Mouse (Mus musculus): ENCODE measurements at regions not wholly inside any gene's neighbourhood (a gene's known extent, or its start where the extent isn't known, plus 50 kb on each side); places are given as distances from the start of the nearest gene placed in this dataset.

DNA sequence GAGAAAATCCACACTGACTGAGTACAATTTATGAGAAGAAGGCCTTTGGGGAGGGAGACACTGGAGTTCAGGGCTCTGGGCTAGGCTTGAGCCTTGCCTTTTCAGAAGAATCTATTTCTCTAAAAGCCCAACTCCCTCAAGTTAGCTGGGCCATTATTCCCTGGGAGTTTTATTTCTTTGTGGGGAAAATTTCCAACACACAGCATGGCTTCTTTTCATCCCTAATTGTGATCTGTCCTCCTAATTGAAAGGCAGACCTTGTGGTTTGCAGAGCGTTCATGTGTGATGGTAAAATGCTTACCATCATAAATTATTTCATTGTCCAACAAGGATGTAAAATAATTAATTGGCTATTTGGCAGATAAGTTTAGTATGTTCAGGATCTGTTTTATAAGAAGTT is 204.1 kb downstream of the Tgfb2 start:
- DNase-seq: peak; percentile 26 to 36

DNA sequence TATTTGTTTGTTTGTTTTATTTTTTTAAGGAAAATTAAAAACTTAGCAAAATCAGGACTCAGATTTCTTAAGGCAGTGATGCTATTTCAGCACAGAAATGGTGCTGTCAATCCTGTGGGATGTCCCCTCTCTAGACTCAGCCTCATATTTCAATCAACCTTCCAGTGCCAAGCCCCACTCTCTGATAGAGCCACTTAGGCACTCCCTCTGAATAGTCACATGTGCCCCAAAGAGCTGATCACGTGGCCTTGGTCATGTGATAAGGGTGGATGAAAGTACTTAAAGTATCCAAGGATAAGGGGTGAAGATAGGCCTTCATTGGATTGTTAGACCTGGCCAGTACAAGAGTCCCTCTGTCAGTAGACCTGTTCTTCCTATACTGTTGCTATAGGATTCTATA is 207.9 kb downstream of the Tgfb2 start:
- no peak for DNase-seq

DNA sequence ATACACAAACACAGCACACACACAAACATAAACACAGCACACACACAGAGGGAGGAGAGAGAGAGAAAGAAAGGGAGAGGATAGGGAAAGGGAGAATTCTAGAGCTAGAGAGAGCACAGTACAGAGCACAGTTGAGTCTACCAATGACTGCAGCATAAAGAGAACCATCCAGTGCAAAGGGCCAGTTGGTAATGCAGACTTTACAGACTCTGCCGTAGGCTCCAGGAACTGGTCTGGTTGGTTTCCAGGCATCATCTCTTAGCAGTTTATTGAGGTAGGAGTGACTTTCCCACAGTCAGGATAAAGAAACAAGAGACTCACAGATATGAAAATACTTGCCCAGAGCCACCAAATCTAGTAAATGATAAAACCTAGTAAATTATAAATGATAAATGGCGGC is 208.5 kb downstream of the Tgfb2 start:
- DNase-seq: no peak

DNA sequence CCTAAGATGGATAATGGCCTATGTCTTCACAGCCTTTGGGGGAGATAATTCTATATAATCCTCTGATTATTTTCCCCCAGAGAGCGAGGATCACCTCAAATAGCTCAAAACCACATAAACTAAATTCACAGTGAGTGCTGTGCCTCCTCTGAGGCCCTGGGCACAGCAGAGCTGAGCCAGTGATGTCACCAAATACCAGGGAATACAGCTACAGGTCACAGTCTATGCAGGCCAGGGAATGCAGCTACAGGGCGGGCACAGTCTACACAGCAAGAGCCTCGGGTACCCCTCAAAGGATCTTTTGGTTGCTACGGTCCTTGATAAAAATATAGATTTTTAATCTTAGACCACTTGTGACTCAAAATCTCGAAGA is 211.4 kb downstream of the Tgfb2 start:
- DNase-seq: no peak

DNA sequence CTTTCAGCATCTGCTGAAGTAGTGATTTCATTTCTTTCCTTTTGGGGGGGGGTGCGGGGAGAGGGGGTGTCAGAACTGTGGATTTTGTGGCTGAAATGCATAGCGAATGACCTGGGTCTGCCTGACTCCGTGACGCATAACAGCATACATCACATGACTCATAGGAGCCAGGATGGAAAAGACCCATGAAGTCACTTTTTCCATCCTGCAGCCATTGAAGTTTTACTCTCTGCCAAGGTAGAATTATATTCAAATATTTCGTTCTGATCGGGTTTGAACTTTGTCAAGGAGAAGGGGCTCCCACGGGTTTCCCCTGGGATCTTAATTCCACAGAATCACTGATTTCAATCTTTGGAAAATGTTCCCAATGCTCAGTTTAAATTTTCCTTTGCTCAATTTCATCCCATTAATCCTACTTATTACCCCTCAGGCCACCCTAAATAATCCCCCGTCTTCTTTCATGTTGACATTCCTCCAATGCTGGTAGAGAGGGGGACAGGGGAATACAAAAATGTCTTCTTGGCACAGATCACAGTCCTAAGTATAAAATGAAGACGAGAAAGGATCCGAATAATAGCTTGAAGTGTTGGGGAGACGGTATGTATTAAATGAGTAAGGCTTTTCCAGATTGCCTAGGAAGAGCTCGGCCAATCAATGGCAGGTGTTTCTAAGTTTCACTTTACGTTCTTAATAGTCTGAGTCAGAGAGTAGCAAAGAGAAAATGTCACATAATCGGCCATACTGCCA is 212.0 kb downstream of the Tgfb2 start:
- no peak for DNase-seq

DNA sequence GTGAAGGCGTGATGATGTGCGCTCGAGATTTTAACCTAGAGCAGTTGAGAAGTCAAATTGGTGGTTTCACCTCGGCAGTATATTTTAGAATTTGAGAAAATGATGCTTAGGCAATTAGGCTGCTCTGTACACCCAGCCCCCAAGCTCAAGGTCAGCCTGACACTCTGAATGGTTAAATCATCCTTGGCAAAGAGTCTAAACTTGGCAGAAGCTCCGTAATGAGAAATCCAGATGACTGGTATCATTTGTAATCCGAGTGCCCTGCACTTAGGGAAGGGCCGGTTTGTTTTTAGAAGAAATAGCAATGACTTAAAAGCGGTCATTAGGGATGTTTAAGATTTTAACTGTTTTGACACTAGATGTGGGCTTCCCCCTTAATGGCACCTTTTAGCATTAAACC is 223.6 kb downstream of the Tgfb2 start:
- DNase-seq: peak; percentile 47 to 53

DNA sequence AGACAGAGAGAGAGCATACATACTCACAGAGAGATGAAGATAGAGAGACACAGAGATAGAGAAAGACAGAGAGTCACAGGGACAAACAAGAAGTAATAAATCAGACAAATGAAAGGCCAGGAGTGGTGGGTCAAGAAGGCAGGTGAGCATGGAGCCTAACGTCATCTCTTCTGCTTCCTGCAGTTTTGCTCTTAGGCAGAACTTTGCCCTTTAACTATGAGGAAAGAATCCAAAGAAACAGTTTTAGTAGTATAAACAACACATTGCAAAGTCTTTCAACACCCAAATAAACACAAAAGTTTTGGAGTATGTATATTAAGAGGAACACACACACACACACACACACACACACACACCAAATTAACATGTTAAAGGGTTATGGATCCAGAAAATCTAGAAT is 225.8 kb downstream of the Tgfb2 start:
- no peak for DNase-seq

DNA sequence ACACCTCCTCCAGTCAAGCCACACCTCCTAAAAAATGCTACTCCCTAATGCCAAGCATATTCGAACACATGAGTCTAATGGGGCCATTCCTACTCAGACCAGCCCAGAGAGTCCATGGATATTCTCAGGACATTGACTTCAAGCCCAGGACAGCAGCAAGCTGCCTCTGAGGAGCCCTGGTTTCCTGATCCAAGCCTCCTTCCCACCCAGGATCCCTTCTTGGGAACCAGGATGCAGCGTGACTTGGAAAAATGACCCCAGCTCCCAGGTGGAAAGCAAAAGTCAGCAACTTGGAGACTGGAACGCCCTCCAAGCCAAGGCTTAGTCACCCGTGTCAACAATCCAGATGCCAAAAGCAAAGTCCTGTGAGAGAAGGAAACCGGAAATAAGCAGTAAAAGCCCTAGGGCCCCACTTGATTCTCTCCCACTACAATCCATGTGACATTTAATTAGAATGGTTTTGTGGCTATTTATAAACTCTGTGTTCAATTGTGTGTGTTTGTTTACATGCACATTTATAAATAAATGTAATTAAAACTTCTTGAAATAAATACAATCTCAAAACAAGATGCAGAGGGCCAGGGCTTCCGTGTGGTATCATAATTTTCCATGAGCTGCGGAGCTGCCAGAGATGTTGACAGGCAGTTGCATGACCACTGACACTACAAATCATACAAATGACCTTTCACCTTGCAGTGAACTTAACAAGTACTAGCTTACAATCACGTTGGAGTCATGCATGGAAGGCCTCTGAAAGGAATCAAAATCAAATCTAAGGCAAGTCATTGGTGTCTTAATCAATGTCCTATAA is 227.2 kb downstream of the Tgfb2 start:
- DNase-seq: no peak

DNA sequence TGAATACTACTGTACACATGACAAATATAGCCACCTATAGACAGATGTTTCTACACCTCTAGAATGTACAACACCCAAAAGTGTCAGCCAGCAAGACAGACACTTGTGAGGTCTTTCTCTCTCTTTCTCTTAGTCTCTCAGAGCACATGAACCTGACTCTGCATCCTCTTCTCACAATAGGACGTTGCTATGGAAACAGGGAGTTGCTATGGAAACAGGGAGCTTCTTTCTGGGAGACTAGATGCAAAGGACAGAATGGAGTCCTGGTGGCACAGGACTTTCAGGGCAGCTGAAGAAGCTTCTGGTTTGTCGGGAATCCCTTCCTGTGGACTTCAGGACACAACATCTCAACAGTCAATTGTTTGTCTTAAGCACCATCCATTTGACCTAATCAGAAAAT is 230.9 kb downstream of the Tgfb2 start:
- peak; percentile 78 to 82 for DNase-seq

DNA sequence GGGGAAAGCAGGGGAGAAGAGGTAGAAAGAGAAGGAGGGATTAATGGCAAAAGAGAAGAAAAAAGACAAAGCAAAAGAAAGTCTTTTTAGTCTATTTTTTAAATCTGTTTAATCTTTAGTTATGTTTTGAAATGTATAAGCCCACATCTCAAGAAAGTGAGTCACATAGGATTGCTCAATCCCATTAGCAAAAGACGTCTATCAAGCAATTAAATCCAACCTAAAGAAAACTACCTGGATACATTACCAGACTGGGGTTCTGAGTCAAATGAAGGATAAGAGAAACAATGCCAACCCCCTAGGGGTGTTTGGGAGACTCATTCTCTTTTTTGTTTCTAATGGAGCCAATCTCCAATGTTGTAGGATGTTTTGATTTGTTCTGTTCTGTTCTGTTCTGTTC is 231.4 kb downstream of the Tgfb2 start:
- DNase-seq: no peak

DNA sequence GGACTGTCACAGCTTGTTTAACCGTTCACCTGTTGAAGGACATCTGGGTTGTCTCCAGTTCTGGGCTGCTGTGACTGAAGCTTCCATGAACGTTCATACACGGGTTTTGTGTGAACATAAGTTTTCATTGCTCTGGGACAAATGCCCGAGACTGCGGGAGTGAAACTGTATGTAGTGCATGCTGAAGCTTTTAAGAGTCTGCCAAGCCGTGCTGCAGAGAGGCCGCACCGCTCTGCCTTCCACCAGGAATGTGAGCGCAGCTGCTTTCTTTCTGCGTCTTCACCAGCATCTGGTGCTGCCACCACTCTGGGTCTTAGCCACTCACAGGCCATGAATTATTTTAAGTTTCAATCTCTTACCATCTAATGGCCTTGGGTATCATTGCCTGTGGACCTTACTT is 232.8 kb downstream of the Tgfb2 start:
- DNase-seq: no peak

DNA sequence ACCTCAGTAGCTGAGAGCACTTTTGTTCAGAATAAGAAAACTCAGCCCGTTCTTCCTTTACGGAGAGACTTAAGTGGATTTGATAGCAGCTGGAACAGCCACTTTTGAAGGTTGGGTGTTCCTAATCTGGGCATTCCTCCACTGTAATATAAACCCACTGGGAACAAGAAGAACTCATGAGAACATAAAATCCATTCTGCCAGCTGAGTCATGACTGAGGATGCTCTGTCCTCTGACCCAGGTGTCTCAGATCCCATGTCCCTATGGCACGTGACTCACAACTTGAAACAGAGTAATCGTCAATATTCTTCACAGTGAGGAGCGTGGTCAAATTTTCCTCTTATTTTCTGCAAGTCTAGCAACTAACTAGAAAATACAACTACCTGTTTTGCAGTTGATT is 240.3 kb downstream of the Tgfb2 start:
- DNase-seq: no peak

DNA sequence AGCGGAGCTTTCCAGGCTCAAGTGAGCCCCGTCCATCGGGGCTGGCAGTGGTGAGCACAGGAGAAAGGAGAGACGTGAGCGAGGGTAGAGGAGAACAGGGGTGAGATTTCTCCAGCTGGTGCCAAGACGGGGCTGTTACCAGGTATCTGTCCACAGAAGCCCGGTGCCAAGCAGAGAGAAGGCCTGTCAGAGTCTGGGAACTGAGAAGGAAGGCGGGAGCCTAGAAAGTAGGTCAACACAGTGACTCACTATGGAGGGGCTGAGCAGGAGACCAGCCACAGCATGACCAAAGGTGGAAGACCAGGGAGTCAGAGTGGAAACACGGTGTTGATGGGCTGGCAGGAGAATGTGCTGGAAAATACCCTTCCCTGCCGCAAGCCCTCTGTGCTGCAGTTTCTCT is 245.0 kb downstream of the Tgfb2 start:
- peak; percentile 24 to 39 for DNase-seq

DNA sequence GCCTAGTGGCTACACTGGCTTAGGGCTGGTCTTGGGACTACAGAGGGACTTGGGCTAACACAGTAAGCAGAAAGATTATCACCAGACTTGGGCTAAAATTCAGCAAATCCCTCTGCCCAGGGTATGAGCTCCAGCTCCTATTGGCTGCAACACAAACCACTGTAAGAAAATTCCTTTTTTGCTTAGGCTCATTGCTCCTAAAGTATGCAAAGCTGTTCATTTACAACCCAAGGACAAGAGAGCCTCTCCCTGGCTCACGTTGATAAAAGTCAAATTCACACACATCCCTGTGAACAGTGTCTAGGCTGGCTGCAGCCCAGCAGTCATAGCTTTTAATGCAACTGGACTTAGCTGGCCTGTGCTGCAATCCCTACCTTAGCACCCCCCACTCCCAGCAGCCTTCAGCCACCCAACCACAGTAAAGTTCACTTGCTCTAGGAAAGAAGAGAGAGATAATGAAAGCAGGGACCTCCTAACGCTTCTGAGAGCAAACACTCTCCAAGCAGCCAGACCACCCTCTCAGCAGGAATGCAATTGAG is 247.6 kb downstream of the Tgfb2 start:
- no peak for DNase-seq

DNA sequence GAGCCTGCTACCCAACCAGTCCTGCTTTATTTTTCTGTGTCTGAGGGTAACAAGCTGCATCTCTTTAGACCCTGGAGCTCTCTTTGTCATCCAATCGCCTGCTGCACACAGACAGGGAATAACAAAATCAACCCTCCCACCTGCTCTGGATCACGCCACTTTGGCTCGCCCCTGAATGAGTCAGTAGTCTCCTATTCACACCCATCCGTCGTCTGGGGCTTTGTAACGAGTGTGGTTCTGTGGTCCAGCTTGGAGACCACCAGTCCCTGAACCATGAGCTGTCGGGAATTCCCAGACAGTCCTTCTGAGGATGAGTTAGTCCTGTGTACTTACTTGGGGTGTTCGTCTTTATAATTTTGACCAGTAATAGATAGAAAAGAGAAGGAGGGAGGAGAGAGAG is 248.7 kb downstream of the Tgfb2 start:
- DNase-seq: no peak

DNA sequence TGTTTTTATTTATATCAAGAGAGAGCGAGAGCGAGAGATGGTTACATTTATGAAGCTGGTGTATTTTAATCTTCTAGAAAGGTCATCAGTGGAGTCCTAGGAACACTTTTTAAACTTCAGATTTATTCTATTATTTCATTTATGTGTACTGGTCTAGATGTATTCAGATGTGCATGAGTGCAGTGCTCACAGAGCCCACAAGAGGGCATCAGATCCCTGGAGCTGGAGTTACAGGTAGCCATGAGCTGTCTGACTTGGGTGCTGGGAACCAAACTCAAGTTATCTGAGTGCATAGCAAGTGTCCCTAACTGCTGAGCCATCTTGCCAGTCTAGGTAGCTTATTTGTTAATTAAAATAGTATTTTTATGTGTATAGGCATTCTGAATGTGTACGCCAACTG is 249.7 kb downstream of the Tgfb2 start:
- DNase-seq: peak; percentile 45

DNA sequence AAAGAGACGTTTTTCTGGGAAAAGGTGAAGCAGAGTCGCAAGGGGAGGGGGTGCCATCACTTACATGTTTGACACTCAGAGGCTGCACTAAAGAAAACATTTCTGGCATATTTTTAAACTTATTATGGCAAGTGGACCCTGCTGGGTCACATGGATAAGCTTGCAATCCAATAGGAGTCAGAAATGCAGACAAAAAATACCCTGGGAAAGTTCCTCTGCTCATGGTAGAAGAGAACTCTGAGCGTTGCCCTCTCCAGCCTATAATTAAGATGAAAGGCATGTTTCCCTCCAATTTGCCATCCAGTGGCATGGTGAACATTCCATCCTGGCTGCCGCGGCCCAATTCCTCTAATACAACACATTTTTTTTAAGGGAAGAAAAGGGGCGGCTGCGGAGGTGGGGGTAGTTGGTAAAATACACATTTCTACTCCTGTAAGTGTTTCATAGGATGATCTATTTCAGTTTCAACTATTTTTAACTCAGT is 250.6 kb downstream of the Tgfb2 start:
- no peak for DNase-seq

DNA sequence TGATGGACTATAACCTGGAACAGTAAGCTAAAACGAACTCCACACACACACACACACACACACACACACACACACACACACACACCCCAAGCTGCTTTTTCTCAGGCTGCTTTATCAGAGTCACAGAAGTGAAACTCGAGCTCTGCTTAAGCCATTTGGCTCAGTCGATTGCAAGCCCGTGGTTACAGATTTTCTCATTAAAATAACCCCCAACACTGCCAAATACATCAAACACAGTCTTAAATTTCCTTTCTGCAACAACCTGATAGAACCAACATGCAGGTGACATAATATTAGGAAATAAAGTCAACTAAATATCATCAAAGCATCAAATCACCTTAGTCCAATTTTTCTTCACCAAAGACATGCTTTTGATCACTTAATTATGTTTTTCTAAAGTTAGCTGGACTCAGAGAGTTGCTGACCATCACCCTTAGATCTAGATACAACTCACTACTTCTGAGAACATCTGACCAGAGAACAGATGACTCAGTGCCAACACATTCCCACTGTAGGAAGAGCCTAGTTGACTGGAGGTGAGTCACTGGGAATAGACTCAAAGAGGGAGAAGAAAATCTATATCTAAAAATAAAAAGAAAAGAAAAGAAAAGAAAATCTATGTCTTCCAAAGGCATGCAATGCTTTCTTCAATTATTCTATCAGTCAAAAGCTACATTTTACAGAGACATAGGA is 251.2 kb downstream of the Tgfb2 start:
- no peak for DNase-seq

DNA sequence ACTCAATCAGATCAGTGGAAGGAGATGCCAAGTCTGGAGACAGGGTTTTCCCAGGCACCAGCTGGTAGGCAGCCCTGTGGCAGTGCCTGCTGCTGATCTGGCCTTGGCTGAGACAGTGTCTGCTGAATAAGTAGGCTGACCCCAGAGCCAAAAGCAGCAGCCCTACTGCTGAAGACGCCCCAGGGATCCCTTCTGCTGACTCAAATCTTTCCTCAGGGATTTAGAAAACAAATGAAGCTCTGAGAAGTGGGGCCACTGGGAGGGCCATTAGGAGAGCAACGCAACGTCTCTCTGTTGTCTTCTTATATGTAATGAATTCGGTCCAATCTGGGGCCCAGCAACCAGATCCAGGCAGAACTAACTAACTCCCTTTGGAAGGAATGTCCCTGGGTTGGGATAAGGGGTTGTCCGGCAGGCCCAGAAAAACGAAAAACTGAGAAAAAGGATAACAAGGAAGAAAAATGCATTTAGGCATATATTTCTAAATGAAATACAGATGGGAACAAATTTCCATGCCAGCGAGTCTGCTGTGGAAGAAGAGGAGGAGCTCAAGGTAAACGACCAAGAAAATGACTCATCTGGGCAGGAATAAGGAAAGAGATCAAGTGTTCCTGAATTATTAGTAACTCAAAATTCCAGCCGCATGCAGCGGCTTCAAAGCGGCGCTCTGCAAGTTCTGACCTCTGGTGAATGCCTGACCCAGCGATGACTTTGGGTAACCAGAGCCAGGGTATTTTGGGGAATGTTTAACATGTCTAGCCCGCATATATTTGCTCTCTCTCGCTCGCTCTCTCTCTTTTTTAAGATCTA is 256.7 kb downstream of the Tgfb2 start:
- DNase-seq: peak; percentile 84 to 90

DNA sequence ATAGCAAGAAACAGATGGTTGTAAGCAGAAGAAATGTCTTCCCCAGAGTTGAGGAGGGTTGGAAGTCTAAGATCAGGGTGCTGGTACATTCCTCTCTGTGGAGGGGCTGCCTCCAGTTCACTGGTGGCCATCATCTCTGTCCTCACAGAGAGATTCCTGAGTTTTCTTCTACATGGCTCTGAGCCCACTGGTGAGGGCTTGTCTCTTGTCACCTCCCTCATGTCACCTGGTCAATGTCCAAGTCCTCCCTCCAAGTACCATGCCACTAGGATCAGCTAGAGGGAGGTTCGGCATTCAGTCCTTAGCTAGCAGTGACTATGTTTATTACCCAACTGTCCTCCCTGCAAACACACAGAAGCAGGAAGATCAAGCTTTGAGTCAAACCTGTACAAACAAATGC is 258.3 kb downstream of the Tgfb2 start:
- peak; percentile 76 to 78 for DNase-seq

DNA sequence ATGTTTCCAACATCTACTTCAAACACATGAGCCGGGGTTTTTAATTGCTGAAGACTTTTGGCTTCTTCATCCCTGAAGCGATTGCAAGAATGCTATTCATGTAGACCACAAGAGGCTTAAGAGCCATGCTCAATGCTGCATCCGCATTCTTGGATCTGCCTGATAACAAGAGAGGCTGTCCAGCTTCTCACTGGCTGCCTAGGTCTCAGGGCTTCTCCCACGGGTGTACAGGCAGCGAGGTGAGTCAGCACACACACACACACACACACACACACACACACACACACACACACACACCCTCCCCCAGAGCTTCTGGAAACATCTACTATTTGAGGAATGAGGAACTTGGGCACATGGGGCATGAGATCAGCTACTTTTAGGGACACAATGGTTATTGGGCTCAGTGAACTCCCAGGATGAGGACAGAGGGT is 261.1 kb downstream of the Tgfb2 start:
- no peak for DNase-seq

DNA sequence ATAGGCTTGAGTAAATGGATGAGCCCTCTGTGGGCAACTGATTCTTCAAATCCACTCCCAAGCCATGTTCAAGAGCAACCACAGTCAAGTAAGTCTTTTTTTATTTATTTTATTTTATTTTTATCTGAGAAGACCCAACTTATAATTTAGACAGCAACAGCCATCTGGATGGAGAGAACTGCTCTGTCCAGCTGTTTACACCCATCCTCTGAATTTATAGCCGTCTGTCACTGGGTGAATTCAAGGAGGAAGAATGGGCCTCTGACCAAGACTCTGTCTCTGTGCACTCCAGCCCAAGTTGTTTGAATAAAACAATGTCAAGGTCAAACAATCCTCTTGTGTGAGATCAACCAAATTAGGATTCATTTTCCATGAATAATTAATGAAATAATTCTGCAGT is 263.6 kb downstream of the Tgfb2 start:
- DNase-seq: no peak
